Mouse (Mus musculus) kidney, adult 8-10 months (tissue): ENCODE data around the gene Car2.

ENCODE experiments used
- DNase-seq, 2 experiments: peaks; one replicate each; pipeline ENCODE4 v3.0.0; 2022

The Car2 gene

GRCm38 (mm10) chr3:14948067-14948800, 62.2 kb downstream of the Car2 start:
- DNase-seq, result peak; percentile 57 to 73

GRCm38 (mm10) chr3:14950031-14950430, 64.0 kb downstream of the Car2 start:
- DNase-seq, result no peak
